Mouse (Mus musculus): ENCODE data around the gene Zbtb7b.

Zbtb7b gene

GRCm38 (mm10) chr3:89337062-89337720 lies 57.4 kb downstream of the Zbtb7b start:
- no peak for DNase-seq (ENCODE audit: low spot score)

- no peak for DNase-seq (ENCODE audit: low spot score)
These were observed 58.0 kb downstream of the Zbtb7b start for GRCm38 (mm10) chr3:89336529-89336928.

GRCm38 (mm10) chr3:89333053-89333452 lies 61.5 kb downstream of the Zbtb7b start:
- no peak for DNase-seq (ENCODE audit: low spot score)

GRCm38 (mm10) chr3:89332476-89332875 lies 62.1 kb downstream of the Zbtb7b start:
- DNase-seq (ENCODE audit: low spot score), result no peak

GRCm38 (mm10) chr3:89332013-89332412 lies 62.6 kb downstream of the Zbtb7b start:
- DNase-seq (ENCODE audit: low spot score), result no peak

GRCm38 (mm10) chr3:89331561-89331960 lies 63.0 kb downstream of the Zbtb7b start:
- DNase-seq (ENCODE audit: low spot score), result no peak

GRCm38 (mm10) chr3:89330948-89331347 lies 63.6 kb downstream of the Zbtb7b start:
- no peak for DNase-seq (ENCODE audit: low spot score)

- DNase-seq (ENCODE audit: low spot score), result no peak
These were observed 64.2 kb downstream of the Zbtb7b start for GRCm38 (mm10) chr3:89330346-89330745.

- DNase-seq (ENCODE audit: low spot score), result no peak
These were observed 66.0 kb downstream of the Zbtb7b start for GRCm38 (mm10) chr3:89328623-89329022.

Measured in urinary bladder, postnatal 14 days (tissue).